Mouse (Mus musculus): ENCODE results near the gene Nos3.
"Not testable (repeated sequence)": the region's sequence is repeated elsewhere in the genome, so short reads cannot be mapped to it uniquely, and the experiment has no call there.

Gene Nos3

GRCm38 (mm10) chr5:24374666-24375328 lies 10.2 kb downstream of the Nos3 start:
- DNase-seq (ENCODE audit: low read depth, low spot score): no peak

GRCm38 (mm10) chr5:24378700-24379099 lies 14.1 kb downstream of the Nos3 start:
- no peak for DNase-seq (ENCODE audit: low read depth, low spot score)

- DNase-seq (ENCODE audit: low read depth, low spot score): no peak
Measured at GRCm38 (mm10) chr5:24379501-24379900, 14.9 kb downstream of the Nos3 start.

GRCm38 (mm10) chr5:24380499-24380898 lies 15.9 kb downstream of the Nos3 start:
- DNase-seq (ENCODE audit: low read depth, low spot score): no peak

GRCm38 (mm10) chr5:24381486-24381885 lies 16.9 kb downstream of the Nos3 start:
- DNase-seq (ENCODE audit: low read depth, low spot score): no peak

DNA sequence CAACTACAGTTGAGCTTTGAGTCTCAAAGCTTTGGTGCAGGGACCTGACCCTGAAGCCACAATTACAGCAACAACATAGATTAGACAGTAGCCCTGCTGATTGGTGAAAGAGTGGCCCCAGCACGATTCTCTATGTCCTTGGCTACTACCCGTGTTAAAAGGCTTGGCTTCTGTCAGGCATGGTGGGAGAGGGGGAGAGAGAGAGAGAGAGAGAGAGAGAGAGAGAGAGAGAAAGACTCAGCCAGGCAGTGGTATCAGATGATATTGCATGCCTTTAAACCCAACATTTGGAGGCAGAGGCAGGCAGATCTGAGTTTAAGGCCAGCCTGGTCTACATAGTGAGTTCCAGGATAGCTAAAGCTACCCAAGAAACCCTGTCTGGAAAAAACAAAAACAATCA lies 17.4 kb downstream of the Nos3 start:
- no peak for DNase-seq (ENCODE audit: low read depth, low spot score)

- DNase-seq (ENCODE audit: low read depth, low spot score): peak; percentile 93
Measured at GRCm38 (mm10) chr5:24383026-24383859, 18.6 kb downstream of the Nos3 start.

DNA sequence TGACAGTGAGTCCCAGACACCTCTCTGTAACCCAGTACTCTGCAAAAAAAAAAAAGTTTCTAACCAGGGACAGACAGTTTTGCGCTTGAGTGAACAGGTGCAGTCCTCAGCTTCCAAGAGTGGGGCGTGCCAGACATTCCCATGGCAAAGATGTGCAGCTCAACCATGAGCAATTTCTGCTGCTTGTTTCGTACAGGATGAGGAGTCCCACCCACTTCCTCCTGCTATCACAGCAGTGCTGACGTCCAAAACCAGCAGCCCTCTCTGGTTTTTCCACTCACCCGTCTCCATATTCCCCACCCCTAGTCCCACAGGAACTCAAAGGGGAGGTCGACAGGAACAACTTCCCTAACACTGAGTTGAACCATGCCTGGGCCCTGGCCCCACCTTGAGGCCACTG lies 19.8 kb downstream of the Nos3 start:
- peak; percentile 79 for DNase-seq (ENCODE audit: low read depth, low spot score)

DNA sequence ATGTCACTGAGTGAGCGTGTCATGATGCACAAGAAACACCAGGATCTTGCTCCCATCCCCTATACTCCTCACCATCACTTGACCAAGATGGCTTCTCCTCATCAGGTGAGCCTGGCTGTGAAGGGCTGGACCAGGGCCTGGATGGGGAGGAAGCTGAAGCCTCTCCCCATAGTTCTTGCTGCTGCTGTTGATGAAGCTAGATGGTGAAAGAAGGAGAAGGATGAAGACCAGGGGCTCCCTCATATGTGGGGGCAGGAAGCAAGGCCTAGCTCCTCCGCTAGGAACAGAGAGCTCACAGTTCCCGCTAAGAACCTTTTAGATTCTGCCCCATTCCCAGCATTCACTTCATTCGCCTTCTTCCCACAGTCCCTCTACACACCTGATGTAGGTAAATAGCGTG lies 20.8 kb downstream of the Nos3 start:
- DNase-seq (ENCODE audit: low read depth, low spot score): no peak

DNA sequence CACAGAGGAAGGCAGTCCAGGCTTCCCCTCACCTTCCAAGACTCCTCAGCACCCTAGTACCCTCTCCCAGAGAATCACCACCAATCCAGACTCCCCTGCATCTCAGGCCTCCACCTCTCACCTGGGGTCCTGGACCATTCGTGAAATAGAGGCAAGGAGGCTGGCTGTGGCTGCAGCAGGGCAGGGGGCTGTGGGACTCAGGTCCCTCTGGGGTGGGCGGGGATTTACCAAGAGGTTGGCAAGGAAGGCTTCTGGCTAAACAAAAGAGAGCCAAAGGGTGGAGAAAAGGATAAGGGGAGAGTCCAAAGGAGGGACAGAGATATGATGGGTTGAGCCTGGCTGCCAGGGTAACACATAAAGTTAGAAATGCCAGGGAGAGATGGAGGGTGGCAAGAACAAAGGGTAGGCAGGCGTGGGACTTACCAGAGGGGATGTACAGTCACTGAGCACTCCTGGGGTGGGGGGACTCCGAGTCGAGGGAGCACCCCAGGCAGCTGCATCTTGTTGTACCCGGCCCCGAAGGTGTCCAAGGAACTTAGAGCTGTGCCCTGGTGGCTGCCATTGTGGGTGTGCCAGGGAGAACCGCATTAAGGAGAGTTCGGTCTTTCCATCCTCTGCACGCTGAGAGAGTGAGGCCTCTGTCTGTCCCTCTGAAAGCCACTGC lies 21.4 kb downstream of the Nos3 start:
- DNase-seq (ENCODE audit: low read depth, low spot score): no peak

GRCm38 (mm10) chr5:24387264-24388241 lies 22.9 kb downstream of the Nos3 start:
- peak; percentile 72 for DNase-seq (ENCODE audit: low read depth, low spot score)

- DNase-seq (ENCODE audit: low read depth, low spot score): no peak
Measured at GRCm38 (mm10) chr5:24388246-24388915, 23.8 kb downstream of the Nos3 start.

DNA sequence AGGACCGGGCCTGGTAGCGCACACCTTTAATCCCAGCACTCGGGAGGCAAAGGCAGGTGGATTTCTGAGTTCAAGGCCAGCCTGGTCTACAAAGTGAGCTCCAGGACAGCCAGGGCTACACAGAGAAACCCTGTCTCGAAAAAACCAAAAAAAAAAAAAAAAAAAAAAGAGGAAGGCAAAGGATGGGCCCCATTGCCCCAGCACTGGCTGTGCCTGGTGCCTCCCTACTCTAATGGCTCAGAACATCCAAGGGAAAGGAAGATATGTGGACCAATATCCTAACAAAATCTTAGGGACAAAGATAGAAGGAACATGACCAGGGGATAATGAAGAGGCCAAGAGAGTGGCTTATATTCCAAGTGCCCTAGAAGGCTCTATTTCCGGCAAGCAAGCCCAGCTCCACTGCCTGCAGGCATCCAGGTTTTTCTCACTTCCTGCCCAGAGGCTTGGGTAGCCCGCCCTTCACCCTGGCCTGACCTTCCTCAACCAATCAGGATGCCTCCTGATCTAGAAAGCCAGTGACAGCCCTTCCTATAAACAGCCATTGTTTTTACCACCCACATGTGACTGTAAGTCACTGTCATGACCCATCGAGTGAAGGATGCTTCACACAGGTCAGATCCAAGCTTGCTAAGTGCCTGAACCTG lies 24.5 kb downstream of the Nos3 start:
- peak; percentile 76 for DNase-seq (ENCODE audit: low read depth, low spot score)

GRCm38 (mm10) chr5:24389658-24390020 lies 25.0 kb downstream of the Nos3 start:
- DNase-seq (ENCODE audit: low read depth, low spot score): no peak

DNA sequence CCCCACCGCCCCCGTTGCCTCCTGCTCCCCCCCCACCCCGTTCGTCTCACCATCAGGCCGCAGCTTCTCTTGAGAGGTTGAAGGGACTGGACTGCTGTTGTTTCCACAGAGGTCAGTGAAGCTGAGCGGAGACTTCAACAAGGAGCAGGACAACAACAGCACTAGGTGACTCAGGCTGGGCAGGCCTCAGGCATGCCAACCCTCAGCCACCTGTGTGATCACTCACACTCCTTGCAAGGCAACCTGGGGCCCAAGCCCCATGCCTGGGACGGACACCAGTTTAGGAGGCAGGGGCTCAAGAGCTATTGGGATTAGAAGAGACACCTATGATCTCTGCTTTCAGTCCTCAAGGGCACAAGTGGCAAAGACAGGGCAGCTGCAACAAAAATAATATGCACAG lies 27.3 kb downstream of the Nos3 start, which contains the start of gene Atg9b:
Gene Atg9b, minus strand, starts transcription at position 280 of the 400 bp plus-strand sequence.
- no peak for DNase-seq (ENCODE audit: low read depth, low spot score)

- DNase-seq (ENCODE audit: low read depth, low spot score): no peak
Measured at GRCm38 (mm10) chr5:24392724-24393123, 28.1 kb downstream of the Nos3 start.

GRCm38 (mm10) chr5:24393392-24393997 lies 28.9 kb downstream of the Nos3 start, which contains the start of gene Abcb8:
Gene Abcb8 (plus strand): TSS chr5:24393663.
- peak; percentile 88 for DNase-seq (ENCODE audit: low read depth, low spot score)

- peak; percentile 95 for DNase-seq (ENCODE audit: low read depth, low spot score)
Measured at GRCm38 (mm10) chr5:24394165-24394894, 29.7 kb downstream of the Nos3 start.

GRCm38 (mm10) chr5:24396254-24396653 lies 31.6 kb downstream of the Nos3 start:
- not testable (repeated sequence) for DNase-seq (ENCODE audit: low read depth, low spot score)

Measured in CD4-positive helper T cell, adult 2 months (primary cell).